Mouse (Mus musculus): ENCODE results near the gene Atf6b.

Atf6b gene

GRCm38 (mm10) chr17:34627093-34627942 is 19.6 kb upstream of the Atf6b start:
- DNase-seq (ENCODE audit: low spot score) = peak; percentile 89

- DNase-seq (ENCODE audit: low spot score) = peak; percentile 51
Observed at GRCm38 (mm10) chr17:34627943-34628643, 18.9 kb upstream of the Atf6b start, which contains the start of gene Ppt2. TSS of gene Ppt2 (minus strand) at chr17:34628510.

GRCm38 (mm10) chr17:34628644-34628967 is 18.3 kb upstream of the Atf6b start:
- no peak for DNase-seq (ENCODE audit: low spot score)

DNA sequence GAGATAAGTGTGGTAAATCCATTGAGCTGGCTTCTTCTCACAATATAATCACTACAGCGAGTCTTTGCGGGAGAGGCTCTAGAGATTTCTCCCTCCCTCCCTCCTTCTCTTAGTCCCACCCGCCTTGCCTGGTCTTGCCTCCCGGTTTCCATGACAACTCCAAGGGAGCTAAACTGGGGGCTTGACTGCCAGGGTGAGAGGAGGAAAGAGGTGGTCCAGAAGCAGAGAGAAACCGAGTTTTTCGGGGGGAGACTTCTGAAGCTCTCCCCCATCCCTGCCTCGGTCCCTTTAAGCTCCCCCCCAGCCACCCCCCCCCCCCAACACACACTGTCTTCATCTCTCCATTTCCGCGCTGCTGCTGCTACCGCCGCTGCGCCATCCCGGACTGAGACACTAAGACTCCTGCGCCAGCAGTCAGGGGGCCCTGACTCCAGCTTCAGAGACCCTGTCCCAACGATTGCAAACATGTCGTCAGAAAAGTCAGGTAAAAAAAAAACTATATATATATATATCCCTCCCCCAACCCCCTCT is 17.7 kb upstream of the Atf6b start, which contains the start of gene Prrt1:
TSS of gene Prrt1 (plus strand) at position 313 of the 531 bp plus-strand sequence.
- DNase-seq (ENCODE audit: low spot score) = no peak

DNA sequence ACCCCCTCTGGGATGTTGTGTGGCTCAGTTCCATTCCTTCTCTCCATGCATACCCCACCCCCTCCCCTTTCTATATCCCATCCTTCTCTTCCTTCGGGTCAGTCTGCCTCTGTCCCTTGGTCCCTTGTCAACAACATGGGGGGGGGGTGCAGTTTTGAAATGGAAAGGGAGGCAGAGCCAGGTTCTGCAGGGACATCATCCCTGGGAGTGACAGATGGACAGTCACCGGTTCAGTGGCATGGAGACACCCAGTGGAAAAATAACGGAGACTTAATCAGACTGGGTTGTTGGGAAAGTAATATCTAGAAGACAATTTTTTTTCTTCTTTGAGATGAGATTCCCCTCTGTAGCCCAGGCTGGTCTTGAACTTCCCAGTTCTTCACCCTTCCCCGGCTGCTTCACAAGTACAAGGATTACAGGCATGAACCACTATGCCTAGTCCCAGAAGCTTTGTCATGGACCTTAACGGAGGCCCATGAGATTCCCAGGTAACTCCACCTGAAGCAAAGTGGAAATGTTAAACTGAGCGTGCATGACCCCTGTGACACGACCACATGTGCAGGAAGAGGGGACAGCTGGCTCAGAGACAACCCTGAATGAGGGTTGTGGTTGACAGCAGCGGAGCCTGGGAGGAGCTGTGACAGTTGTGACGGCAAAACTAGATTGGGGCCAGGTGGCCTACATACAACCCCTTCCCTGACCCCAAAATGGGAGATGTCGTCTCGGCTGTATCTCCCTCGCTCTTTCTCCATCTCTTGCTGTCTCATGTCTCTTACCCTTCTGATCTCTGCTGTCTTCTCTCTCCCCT is 16.9 kb upstream of the Atf6b start:
- no peak for DNase-seq (ENCODE audit: low spot score)

DNA sequence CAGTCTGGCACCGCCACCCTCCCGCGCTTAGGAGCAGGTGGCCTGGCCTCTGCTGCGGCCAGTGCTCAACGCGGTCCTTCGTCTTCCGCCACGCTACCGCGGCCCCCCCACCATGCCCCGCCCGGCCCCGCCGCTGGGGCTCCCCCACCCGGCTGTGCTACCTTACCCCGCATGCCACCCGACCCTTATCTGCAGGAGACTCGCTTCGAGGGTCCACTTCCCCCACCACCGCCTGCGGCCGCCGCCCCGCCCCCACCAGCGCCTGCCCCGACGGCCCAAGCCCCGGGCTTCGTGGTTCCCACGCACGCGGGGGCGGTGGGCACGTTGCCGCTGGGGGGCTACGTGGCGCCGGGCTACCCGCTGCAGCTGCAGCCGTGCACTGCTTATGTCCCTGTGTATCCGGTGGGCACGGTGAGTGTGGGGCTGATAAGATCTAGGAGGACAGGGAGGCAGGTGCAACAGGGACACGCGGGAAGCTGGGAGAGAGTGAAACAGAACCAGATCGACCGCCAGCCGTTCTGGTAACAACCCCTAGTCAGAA is 16.1 kb upstream of the Atf6b start:
- no peak for DNase-seq (ENCODE audit: low spot score)

DNA sequence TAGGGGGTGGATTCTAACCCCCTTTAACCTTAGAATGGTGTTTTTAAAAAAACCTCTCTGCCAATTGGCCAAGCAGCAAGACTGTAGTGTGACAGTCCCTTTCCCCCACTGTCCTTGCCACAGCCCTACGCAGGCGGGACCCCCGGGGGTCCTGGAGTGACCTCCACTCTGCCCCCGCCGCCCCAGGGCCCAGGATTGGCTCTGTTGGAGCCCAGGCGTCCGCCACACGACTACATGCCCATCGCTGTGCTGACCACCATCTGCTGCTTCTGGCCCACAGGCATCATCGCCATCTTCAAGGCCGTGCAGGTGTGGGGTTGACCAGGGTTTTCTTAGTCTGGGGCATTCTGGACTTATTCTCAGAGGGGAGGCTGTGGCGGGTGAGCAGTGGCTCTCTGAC is 15.3 kb upstream of the Atf6b start:
- DNase-seq (ENCODE audit: low spot score) = no peak

- DNase-seq (ENCODE audit: low spot score) = peak; percentile 85
Observed at GRCm38 (mm10) chr17:34632261-34632691, 14.7 kb upstream of the Atf6b start.

DNA sequence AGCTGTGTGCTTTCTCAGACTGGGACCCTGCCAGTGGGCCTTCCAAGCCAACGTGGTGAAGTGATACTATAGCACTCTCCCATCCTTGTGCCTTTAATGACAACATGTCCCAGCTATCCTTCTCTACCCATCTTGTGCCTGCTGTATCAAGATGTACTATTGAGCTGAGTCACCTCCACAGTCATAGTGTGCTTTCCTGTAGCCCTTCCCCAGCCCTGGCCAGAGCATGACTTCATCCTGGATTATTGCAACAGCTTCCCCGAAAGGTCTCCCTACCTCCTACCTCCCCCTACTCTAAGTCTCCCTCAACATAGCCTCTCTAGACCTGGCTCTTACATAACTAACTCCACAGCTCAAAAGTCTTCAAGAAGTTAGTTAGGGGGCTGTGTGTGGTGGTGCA is 11.3 kb upstream of the Atf6b start:
- DNase-seq (ENCODE audit: low spot score) = no peak

GRCm38 (mm10) chr17:34637459-34637858 is 9.5 kb upstream of the Atf6b start:
- DNase-seq (ENCODE audit: low spot score) = no peak

DNA sequence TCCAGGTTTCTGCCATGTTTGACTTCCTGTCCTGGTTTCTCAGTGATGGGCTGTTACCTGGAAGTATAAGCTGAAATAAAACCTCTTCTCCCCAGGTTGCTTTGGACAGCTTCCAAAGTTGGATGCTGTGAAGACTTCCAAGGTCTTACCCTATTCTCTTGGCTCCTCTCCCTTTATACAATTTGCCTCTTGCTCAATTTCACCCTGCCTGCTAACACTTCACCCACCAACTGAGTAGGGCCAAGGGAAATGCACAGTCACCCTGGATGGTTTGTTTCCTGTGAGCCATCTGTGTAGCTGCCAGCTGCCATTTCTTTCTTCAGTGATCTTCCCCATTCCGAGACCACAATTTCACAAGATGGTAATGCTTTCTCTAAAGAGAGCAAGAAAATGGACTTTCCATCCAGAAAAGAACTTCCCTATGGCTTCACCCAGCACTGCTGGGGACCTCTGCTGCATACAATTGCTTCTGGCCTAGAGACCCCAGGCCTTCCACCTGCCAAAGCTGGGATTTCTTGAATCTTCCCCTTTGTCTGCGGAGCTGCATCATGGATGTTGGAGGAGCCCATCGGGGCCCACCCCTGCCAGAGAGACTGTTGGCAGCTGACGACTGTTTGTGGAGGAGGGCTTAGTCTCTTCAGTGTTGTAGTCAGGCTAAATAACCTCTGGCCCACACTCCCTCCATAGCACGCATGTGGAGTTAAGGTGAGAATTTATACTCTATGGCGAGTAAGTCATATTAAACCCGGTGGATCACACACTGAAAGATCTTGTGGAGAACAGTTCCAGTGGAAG is 7.3 kb upstream of the Atf6b start:
- no peak for DNase-seq (ENCODE audit: low spot score)

GRCm38 (mm10) chr17:34640778-34641601 is 6.0 kb upstream of the Atf6b start:
- no peak for DNase-seq (ENCODE audit: low spot score)

DNA sequence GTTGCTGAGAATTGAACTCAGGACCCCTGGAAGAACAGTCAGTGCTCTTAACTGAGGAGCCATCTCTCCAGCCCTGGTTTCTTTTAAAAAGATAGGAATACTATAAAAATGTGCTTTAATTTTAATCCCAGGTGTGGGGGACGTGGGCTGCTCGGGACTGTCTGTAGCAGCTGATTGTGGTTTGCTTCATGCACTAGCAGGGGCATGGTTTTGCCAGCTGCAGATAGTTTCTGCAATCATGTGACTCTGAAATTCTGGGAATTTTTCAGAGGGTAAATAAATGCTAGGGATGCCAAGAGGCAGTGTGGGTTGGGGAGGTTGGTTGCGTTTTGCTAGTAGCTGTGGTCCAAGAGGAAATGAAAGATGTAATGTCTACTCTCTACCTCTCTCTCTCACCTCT is 5.0 kb upstream of the Atf6b start:
- no peak for DNase-seq (ENCODE audit: low spot score)

DNA sequence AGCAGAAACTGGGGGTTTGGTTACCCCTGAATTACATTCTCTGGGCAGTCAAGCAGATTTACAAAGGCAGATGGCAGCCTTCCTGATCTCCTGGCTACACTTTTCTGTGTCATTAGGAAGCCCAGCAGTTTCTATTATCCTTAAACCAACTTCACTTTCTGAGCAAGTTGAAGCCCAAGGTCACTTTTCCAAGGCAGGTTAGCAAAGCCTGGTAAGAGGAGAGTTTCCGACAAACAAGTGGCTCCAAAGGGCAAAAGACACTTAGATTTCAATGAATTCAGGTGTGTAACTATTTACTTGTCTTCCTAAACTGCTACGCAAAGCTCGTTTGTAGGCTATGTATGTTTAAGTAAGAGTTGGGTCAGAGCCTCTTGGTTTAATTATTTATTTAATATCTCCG is 3.6 kb upstream of the Atf6b start:
- no peak for DNase-seq (ENCODE audit: low spot score)

GRCm38 (mm10) chr17:34643944-34644343 is 3.0 kb upstream of the Atf6b start:
- no peak for DNase-seq (ENCODE audit: low spot score)

DNA sequence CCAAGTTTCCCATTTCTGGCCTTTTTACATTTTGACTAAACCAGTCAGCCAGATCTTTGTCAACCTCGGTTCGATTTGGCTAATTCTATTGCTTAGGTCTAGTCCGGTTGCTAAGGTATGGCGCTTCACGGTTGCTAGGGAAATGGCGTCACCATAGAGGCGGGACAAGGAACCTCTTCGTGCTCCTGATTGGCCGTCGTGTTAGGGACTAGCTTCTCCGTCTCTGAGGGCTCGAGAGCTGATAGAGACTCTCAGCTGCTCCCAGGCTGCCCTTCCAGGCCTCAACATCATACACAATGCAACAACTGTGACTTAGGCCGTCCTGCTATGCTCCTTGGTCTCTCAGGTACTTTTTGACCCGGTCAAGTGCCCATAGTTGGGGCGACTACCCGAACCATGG is 2.3 kb upstream of the Atf6b start, which contains the start of gene Fkbpl:
TSS of gene Fkbpl (plus strand) at position 157 of the 400 bp plus-strand sequence.
- DNase-seq (ENCODE audit: low spot score) = peak; percentile 98

- no peak for DNase-seq (ENCODE audit: low spot score)
Observed at GRCm38 (mm10) chr17:34645256-34645829, 1.6 kb upstream of the Atf6b start.

DNA sequence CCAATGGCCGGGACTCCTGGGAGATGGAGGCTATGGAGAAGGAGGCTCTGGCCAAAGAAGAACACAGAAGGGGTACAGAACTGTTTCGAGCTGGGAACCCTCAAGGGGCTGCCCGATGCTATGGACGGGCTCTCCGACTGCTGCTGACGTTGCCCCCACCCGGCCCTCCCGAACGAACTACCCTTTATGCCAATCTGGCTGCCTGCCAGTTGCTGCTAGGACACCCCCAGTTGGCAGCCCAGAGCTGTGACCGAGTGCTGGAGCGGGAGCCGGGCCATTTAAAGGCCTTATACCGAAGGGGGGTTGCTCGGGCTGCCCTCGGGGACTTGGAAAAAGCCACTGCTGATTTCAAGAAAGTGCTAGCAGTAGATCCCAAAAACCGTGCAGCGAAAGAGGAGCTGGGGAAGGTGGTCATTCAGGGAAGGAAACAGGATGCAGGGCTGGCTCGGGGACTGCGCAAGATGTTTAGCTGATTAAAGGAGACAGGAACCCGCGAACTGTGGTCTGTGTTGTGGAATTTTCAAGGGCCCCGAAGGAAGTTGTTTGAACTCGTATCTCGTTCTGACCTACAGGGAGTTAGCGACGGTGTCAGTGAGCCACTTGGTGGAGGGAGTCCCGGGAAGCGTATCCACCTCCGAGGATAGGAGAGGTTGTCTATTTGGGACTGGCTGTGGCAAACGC is 975 bp upstream of the Atf6b start:
- no peak for DNase-seq (ENCODE audit: low spot score)
